Mouse (Mus musculus): ENCODE data around the gene Il1rapl2. TPM values are rescaled to one million over a fixed set of nuclear protein-coding genes. Genes with fewer than 3 reads are reported as not detected.

Il1rapl2 gene
- polyA plus RNA-seq, 1 experiment from 2014 or later, result not detected

- 59% methylated on average over 3 of the region's 3 CpGs for WGBS (ENCODE audit: insufficient replicate concordance)
- Histone ChIP-seq H3K4me1 (ENCODE audit: control insufficient read depth, low read depth, low read length) (no peaks in the 10 kb centered on the region), H3K9ac (ENCODE audit: low read depth, low read length) (no peak overlapping the region), H3K4me2 (ENCODE audit: low read depth, low read length) (no peak overlapping the region), H3K9me3 (replicated peaks; ENCODE audit: control insufficient read depth, low read length) (no peaks in the 10 kb centered on the region), H3K36me3 (ENCODE audit: control insufficient read depth, insufficient read depth) (no peaks in the 10 kb centered on the region), H3K4me3 (ENCODE audit: low read depth, low read length) (no peak overlapping the region), H3K27ac (ENCODE audit: low read length) (no peak overlapping the region), H3K27me3 (ENCODE audit: control insufficient read depth, insufficient read depth, low read depth, low read length) (no peaks in the 10 kb centered on the region)
- no peak for ATAC-seq (ENCODE audit: low read depth)
These were observed 1268.0 kb downstream of the Il1rapl2 start for GRCm38 (mm10) chrX:138838381-138838780.
